Mouse (Mus musculus) MEL (cell line): ENCODE results near the gene Cntnap1. TPM values are rescaled to one million over a fixed set of nuclear protein-coding genes. Genes with fewer than 3 reads are reported as not detected.
A peak's percentile ranks its signal among the peaks of the same experiment; 100 is the strongest.

Experiments
- DNase-seq: peaks from one replicate; pipeline ENCODE4 v3.0.0; 2011; ENCODE audit warnings: low read depth, low spot score
- H3K27ac ChIP-seq: 2 replicates; pipeline ENCODE4 v1.5.1; 2012; ENCODE audit warnings: low read depth, mild to moderate bottlenecking, control low read depth, low read length, moderate library complexity; ENCODE audit not compliant: control insufficient read depth
- H3K27me3 ChIP-seq, 2 experiments: fragments of 150-350 bp in 1 of 2; sonication (generic) in 1 of 2; 2 replicates each; pipeline ENCODE4 v1.6.1; 2012; ENCODE audit warnings: low read length in 2 of 2, mild to moderate bottlenecking in 2 of 2, improper control_type of control experiment in 1 of 2, moderate library complexity in 1 of 2; ENCODE audit not compliant: insufficient read depth in 2 of 2, control insufficient read depth in 1 of 2
- H3K36me3 ChIP-seq, 2 experiments: 2 replicates each; pipeline ENCODE4 v1.6.1; 2012 to 2014; ENCODE audit warnings: low read length in 2 of 2, improper control_type of control experiment in 1 of 2, inconsistent platforms in 1 of 2, mild to moderate bottlenecking in 1 of 2; ENCODE audit not compliant: insufficient read depth in 2 of 2, control insufficient read depth in 1 of 2
- H3K4me1 ChIP-seq, 2 experiments: fragments of 150-350 bp in 1 of 2; sonication (generic) in 1 of 2; 2 replicates each; pipeline ENCODE4 v1.6.1; 2012; ENCODE audit warnings: low read length in 2 of 2, improper control_type of control experiment in 1 of 2, mild to moderate bottlenecking in 1 of 2; ENCODE audit not compliant: insufficient read depth in 2 of 2, control insufficient read depth in 1 of 2
- H3K4me3 ChIP-seq, 2 experiments: fragments of 150-350 bp in 1 of 2; sonication (generic) in 1 of 2; 2 replicates each; pipeline ENCODE4 v1.5.1; 2012; ENCODE audit warnings: low read depth in 2 of 2, low read length in 2 of 2, mild to moderate bottlenecking in 2 of 2, moderate library complexity in 2 of 2, control low read depth in 1 of 2, improper control_type of control experiment in 1 of 2; ENCODE audit not compliant: control insufficient read depth in 1 of 2, insufficient read depth in 1 of 2
- H3K79me2 ChIP-seq: 2 replicates; pipeline ENCODE4 v1.6.1; 2012; ENCODE audit warnings: mild to moderate bottlenecking, low read length, moderate library complexity; ENCODE audit not compliant: control insufficient read depth, poor library complexity, insufficient read depth
- H3K9ac ChIP-seq: 2 replicates; pipeline ENCODE4 v1.6.1; 2012; ENCODE audit warnings: low read depth, mild to moderate bottlenecking, control low read depth, low read length, moderate library complexity; ENCODE audit not compliant: control insufficient read depth, poor library complexity, severe bottlenecking
- H3K9me3 ChIP-seq: fragments of 150-350 bp; sonication (generic); replicated peaks from 2 replicates; pipeline ENCODE4 v1.6.1; 2012; ENCODE audit warnings: mild to moderate bottlenecking, low read length, improper control_type of control experiment, moderate library complexity; ENCODE audit not compliant: insufficient read depth
- BHLHE40 ChIP-seq: IDR thresholded peaks from 2 replicates; pipeline ENCODE4 v1.6.1; 2012; ENCODE audit warnings: low read depth, mild to moderate bottlenecking, inconsistent platforms, low read length, improper control_type of control experiment, borderline replicate concordance
- CHD1 ChIP-seq: IDR thresholded peaks from 2 replicates; pipeline ENCODE4 v1.6.1; 2012; ENCODE audit warnings: low read depth, mild to moderate bottlenecking, inconsistent platforms, low read length, improper control_type of control experiment
- CHD2 ChIP-seq: IDR thresholded peaks from 2 replicates; pipeline ENCODE4 v1.6.1; 2011; ENCODE audit warnings: low read length, improper control_type of control experiment
- CTCF ChIP-seq, 3 experiments: IDR thresholded peaks in 2 of 3; conservative IDR thresholded peaks in 1 of 3; 2 replicates each; pipeline ENCODE4 v1.5.1; 2011 to 2012; ENCODE audit warnings: low read length in 3 of 3, low read depth in 2 of 3, mild to moderate bottlenecking in 2 of 3, improper control_type of control experiment in 1 of 3, inconsistent platforms in 1 of 3, mixed read lengths in 1 of 3, moderate library complexity in 1 of 3; ENCODE audit not compliant: control insufficient read depth in 1 of 3, insufficient read depth in 1 of 3, poor library complexity in 1 of 3, severe bottlenecking in 1 of 3
- E2F4 ChIP-seq: IDR thresholded peaks from 2 replicates; pipeline ENCODE4 v1.6.1; 2011; ENCODE audit warnings: low read depth, low read length, improper control_type of control experiment, borderline replicate concordance
- ELF1 ChIP-seq: IDR thresholded peaks from 2 replicates; pipeline ENCODE4 v1.6.1; 2014; ENCODE audit warnings: low read depth, mild to moderate bottlenecking, inconsistent platforms, low read length, improper control_type of control experiment, moderate library complexity
- EP300 ChIP-seq, 2 experiments: IDR thresholded peaks; 2 replicates each; pipeline ENCODE4 v1.6.1; 2011; ENCODE audit warnings: improper control_type of control experiment in 2 of 2, low read length in 2 of 2, low read depth in 1 of 2, mild to moderate bottlenecking in 1 of 2
- GATA1 ChIP-seq: IDR thresholded peaks from 2 replicates; pipeline ENCODE4 v1.6.1; 2011; ENCODE audit warnings: low read depth, low read length, improper control_type of control experiment
- HCFC1 ChIP-seq: IDR thresholded peaks from 2 replicates; pipeline ENCODE4 v1.6.1; 2012; ENCODE audit warnings: low read depth, mild to moderate bottlenecking, inconsistent platforms, low read length, improper control_type of control experiment, moderate library complexity
- JUND ChIP-seq: IDR thresholded peaks from 2 replicates; pipeline ENCODE4 v1.6.1; 2011; ENCODE audit warnings: low read depth, mild to moderate bottlenecking, improper control_type of control experiment, low read length
- MAFK ChIP-seq: IDR thresholded peaks from 2 replicates; pipeline ENCODE4 v1.6.1; 2011; ENCODE audit warnings: low read depth, mild to moderate bottlenecking, low read length, improper control_type of control experiment, borderline replicate concordance
- MAX ChIP-seq: IDR thresholded peaks from 2 replicates; pipeline ENCODE4 v1.6.1; 2011; ENCODE audit warnings: low read length, improper control_type of control experiment
- MAZ ChIP-seq: IDR thresholded peaks from 2 replicates; pipeline ENCODE4 v1.6.1; 2012; ENCODE audit warnings: low read depth, mild to moderate bottlenecking, inconsistent platforms, low read length, improper control_type of control experiment
- MEF2A ChIP-seq: IDR thresholded peaks from 2 replicates; pipeline ENCODE4 v1.6.1; 2014; ENCODE audit warnings: low read depth, mild to moderate bottlenecking, inconsistent platforms, low read length, improper control_type of control experiment; ENCODE audit not compliant: poor library complexity, insufficient replicate concordance, severe bottlenecking; ENCODE audit errors: extremely low read depth
- MXI1 ChIP-seq: IDR thresholded peaks from 2 replicates; pipeline ENCODE4 v1.6.1; 2011; ENCODE audit warnings: mild to moderate bottlenecking, low read depth, low read length, improper control_type of control experiment
- MYC ChIP-seq: IDR thresholded peaks from 2 replicates; pipeline ENCODE4 v1.6.1; 2011; ENCODE audit warnings: low read depth, mild to moderate bottlenecking, low read length, improper control_type of control experiment, moderate library complexity
- NELFE ChIP-seq: IDR thresholded peaks from 2 replicates; pipeline ENCODE4 v1.6.1; 2011; ENCODE audit warnings: low read depth, low read length, improper control_type of control experiment
- POLR2AphosphoS2 ChIP-seq: IDR thresholded peaks from 2 replicates; pipeline ENCODE4 v1.6.1; 2011; ENCODE audit warnings: low read length, improper control_type of control experiment
- RCOR1 ChIP-seq: IDR thresholded peaks from 2 replicates; pipeline ENCODE4 v1.6.1; 2012; ENCODE audit warnings: low read depth, mild to moderate bottlenecking, inconsistent platforms, low read length, improper control_type of control experiment
- SIN3A ChIP-seq: IDR thresholded peaks from 2 replicates; pipeline ENCODE4 v1.6.1; 2012; ENCODE audit warnings: low read length, improper control_type of control experiment, inconsistent platforms
- SMC3 ChIP-seq: IDR thresholded peaks from 2 replicates; pipeline ENCODE4 v1.6.1; 2011; ENCODE audit warnings: low read depth, low read length, improper control_type of control experiment
- TAL1 ChIP-seq: IDR thresholded peaks from 2 replicates; pipeline ENCODE4 v1.6.1; 2012; ENCODE audit warnings: mild to moderate bottlenecking, inconsistent platforms, low read length, moderate library complexity, mixed read lengths
- TCF12 ChIP-seq: IDR thresholded peaks from 2 replicates; pipeline ENCODE4 v1.6.1; 2014; ENCODE audit warnings: low read depth, mild to moderate bottlenecking, inconsistent platforms, low read length, improper control_type of control experiment, moderate library complexity
- UBTF ChIP-seq: IDR thresholded peaks from 2 replicates; pipeline ENCODE4 v1.6.1; 2012; ENCODE audit warnings: low read depth, mild to moderate bottlenecking, inconsistent platforms, low read length, improper control_type of control experiment, moderate library complexity, borderline replicate concordance; ENCODE audit not compliant: insufficient read depth
- USF1 ChIP-seq: IDR thresholded peaks from 2 replicates; pipeline ENCODE4 v1.6.1; 2014; ENCODE audit warnings: low read depth, mild to moderate bottlenecking, inconsistent platforms, low read length, improper control_type of control experiment, moderate library complexity
- USF2 ChIP-seq, 2 experiments: IDR thresholded peaks; 2 replicates each; pipeline ENCODE4 v1.6.1; 2011 to 2012; ENCODE audit warnings: improper control_type of control experiment in 2 of 2, low read length in 2 of 2, borderline replicate concordance in 1 of 2, inconsistent platforms in 1 of 2, low read depth in 1 of 2, mild to moderate bottlenecking in 1 of 2; ENCODE audit not compliant: insufficient read depth in 1 of 2
- ZKSCAN1 ChIP-seq: IDR thresholded peaks from 2 replicates; pipeline ENCODE4 v1.6.1; 2012; ENCODE audit warnings: low read depth, mild to moderate bottlenecking, inconsistent platforms, low read length, improper control_type of control experiment, moderate library complexity
- ZMIZ1 ChIP-seq: IDR thresholded peaks from 2 replicates; pipeline ENCODE4 v1.6.1; 2012; ENCODE audit warnings: low read depth, mild to moderate bottlenecking, inconsistent platforms, low read length, improper control_type of control experiment, moderate library complexity
- ZNF384 ChIP-seq: IDR thresholded peaks from 2 replicates; pipeline ENCODE4 v1.6.1; 2012; ENCODE audit warnings: low read depth, mild to moderate bottlenecking, inconsistent platforms, low read length, improper control_type of control experiment
- polyA plus RNA-seq, 2 experiments: library from polyadenylated mRNA; stranded (reverse) in 1 of 2; unstranded in 1 of 2; fragments of >175 nt in 1 of 2; fragments of >200 nt in 1 of 2; gene quantifications; 2 replicates each; pipeline versions ENCODE4 v1.2.1 to v1.2.4; 2012; ENCODE audit warnings: low replicate concordance in 2 of 2, low read depth in 1 of 2; ENCODE audit not compliant: insufficient read length in 2 of 2, insufficient read depth in 1 of 2, missing spikeins in 1 of 2
- total RNA-seq: library from RNA; depleted of rRNA; stranded (reverse); fragments of 300-350 nt; gene quantifications from 2 replicates; pipeline ENCODE4 v1.2.3, GENCODE M21; 2012

Cntnap1 gene
- total and polyA plus RNA-seq, 3 experiments, result 0.01 TPM; not detected in 2

- H3K4me3 ChIP-seq, result no peak overlapping the region
- H3K9ac ChIP-seq, result no peak overlapping the region
- no peaks in the 10 kb centered on the region for H3K27me3 ChIP-seq
- H3K79me2 ChIP-seq, result no peaks in the 10 kb centered on the region
- H3K4me1 ChIP-seq, result peaks cover 10 to 26% of the 10 kb centered on the region in 2 experiments
- H3K36me3 ChIP-seq, result peaks cover 0 to 23% of the 10 kb centered on the region in 2 experiments; a peak in 2 of 4 replicates
- DNase-seq, result no peak
- H3K27ac ChIP-seq, result no peak overlapping the region
- TF ChIP-seq MYC, result no peak
- TF ChIP-seq ZNF384, result no peak
- TF ChIP-seq POLR2AphosphoS2, result no peak
- TF ChIP-seq E2F4, result no peak
- no peak for TF ChIP-seq JUND
- TF ChIP-seq CHD2, result no peak
- no peak for TF ChIP-seq USF1
- no peak for TF ChIP-seq SIN3A
- no peak for TF ChIP-seq UBTF
- TF ChIP-seq TCF12, result no peak
- no peak for TF ChIP-seq ZKSCAN1
- TF ChIP-seq NELFE, result no peak
- TF ChIP-seq ZMIZ1, result no peak
- TF ChIP-seq ELF1, result no peak
- no peak for TF ChIP-seq GATA1
- no peak for TF ChIP-seq HCFC1
- no peak for TF ChIP-seq SMC3
- no peak for TF ChIP-seq MAZ
- H3K9me3 ChIP-seq, result no peaks in the 10 kb centered on the region
These were observed 18.0 kb downstream of the Cntnap1 start for GRCm38 (mm10) chr11:101188166-101188805.

GRCm38 (mm10) chr11:101189495-101190180 lies 19.3 kb downstream of the Cntnap1 start:
- Histone ChIP-seq H3K79me2 (no peaks in the 10 kb centered on the region), H3K9ac (peak overlapping the region; percentile 53), H3K9me3 (no peaks in the 10 kb centered on the region), H3K4me3 (no peak overlapping the region; a peak in 1 of 4 replicates), H3K4me1 (peaks cover 10 to 26% of the 10 kb centered on the region in 2 experiments), H3K36me3 (peaks cover 0 to 23% of the 10 kb centered on the region in 2 experiments; a peak in 2 of 4 replicates), H3K27me3 (no peaks in the 10 kb centered on the region), H3K27ac (peak overlapping the region; percentile 69)
- peak; percentile 91 for DNase-seq
- TF ChIP-seq RCOR1 (peak; percentile 67; the same call in 1 of the 2 replicates), GATA1 (peak; percentile 68), CHD1 (no peak), MXI1 (peak; percentile 75; the same call in 1 of the 2 replicates), POLR2AphosphoS2 (no peak; the same call in 1 of the 2 replicates), JUND (0 out of 2 replicates have a peak, but pooled peaks have one; percentile 35), CTCF (IDR thresholded peaks at IDR 0.05 in 2 of 3, conservative IDR thresholded peaks at IDR 0.05 in 1 of 3; ENCODE audit: control insufficient read depth in 1 of 3, insufficient read depth in 1 of 3, low read depth in 2 of 3, low read length in 3 of 3, poor library complexity in 1 of 3, severe bottlenecking in 1 of 3) (no peak), EP300 (IDR thresholded peaks at IDR 0.05; ENCODE audit: low read depth in 1 of 2, low read length in 2 of 2) (peak; percentile 83 to 92), USF2 (IDR thresholded peaks at IDR 0.05; ENCODE audit: borderline replicate concordance in 1 of 2, insufficient read depth in 1 of 2, low read depth in 1 of 2, low read length in 2 of 2) (no peak), TAL1 (peak; percentile 93), SMC3 (no peak), MAFK (no peak), TCF12 (peak; percentile 91), MAZ (peak; percentile 90), MAX (peak; percentile 52), BHLHE40 (peak; percentile 72), MEF2A (no peak), ZNF384 (no peak), HCFC1 (no peak)
